Mouse (Mus musculus): ENCODE results near the gene Btbd17. TPM values are rescaled to one million over a fixed set of nuclear protein-coding genes. Genes with fewer than 3 reads are reported as not detected.

The Btbd17 gene
- polyA plus RNA-seq, 1 experiment from 2014 or later = not detected

DNA sequence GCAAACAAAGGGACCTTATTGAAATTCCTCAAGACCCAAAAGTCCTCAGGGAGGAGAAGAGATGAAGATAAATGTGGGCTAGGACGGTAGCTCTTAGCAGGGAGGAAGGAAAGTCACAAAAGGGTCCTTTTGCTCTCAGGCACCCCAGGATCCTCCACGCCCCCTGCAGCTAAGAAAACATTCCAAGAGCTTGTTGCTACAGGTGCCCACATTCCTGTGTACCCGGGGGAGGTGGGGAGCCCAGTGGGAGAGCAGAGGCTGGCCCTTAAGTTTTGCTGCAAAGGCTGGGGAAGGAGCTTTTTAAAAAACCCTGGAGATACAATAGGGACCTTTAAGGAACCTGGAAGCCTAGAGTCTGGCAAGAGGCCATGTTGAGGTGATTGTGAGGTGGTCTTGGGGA, 24.7 kb upstream of the Btbd17 start:
- H3K4me3 ChIP-seq (replicated peaks) = no peak overlapping the region
- H3K4me1 ChIP-seq (replicated peaks) = peaks cover 8% of the 10 kb centered on the region
- ATAC-seq (ENCODE audit: insufficient read depth) = no peak
- no peak overlapping the region for H3K9ac ChIP-seq
- H3K4me2 ChIP-seq = no peak overlapping the region
- no peaks in the 10 kb centered on the region for H3K36me3 ChIP-seq (replicated peaks)
- no peaks in the 10 kb centered on the region for H3K27me3 ChIP-seq
- WGBS (ENCODE audit: insufficient replicate concordance) = 35% methylated on average over 3 of the region's 3 CpGs
- H3K9me3 ChIP-seq (replicated peaks) = no peaks in the 10 kb centered on the region
- H3K27ac ChIP-seq (replicated peaks) = no peak overlapping the region

- no peak for ATAC-seq (ENCODE audit: insufficient read depth)
- 41% methylated on average over 2 of the region's 2 CpGs for WGBS (ENCODE audit: insufficient replicate concordance)
Measured at GRCm38 (mm10) chr11:114819110-114819509, 23.4 kb upstream of the Btbd17 start.

DNA sequence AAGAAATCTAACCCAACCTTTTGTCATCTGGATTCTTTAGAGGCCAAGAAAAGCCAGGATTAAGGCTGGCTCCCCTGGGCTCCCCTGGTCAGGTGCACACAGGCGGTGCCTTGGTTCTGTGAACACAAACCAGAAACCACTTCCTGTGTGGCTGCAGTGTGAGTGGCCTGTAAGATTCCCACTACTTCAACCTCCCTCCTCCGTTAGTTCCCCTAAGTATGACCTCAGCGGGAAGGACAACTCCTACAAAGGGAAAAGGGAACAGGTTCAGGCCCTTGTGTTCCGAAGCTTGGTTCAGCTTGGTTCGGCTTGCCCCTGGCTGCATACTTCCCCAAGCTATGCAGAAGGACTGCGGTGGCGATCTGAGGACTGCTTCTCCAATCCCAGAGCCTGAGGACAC, 22.4 kb upstream of the Btbd17 start:
- Histone ChIP-seq H3K4me3 (replicated peaks) (no peak overlapping the region), H3K4me2 (no peak overlapping the region), H3K27ac (replicated peaks) (no peak overlapping the region), H3K9ac (no peak overlapping the region), H3K9me3 (replicated peaks) (no peaks in the 10 kb centered on the region), H3K4me1 (replicated peaks) (peaks cover 6% of the 10 kb centered on the region), H3K36me3 (replicated peaks) (no peaks in the 10 kb centered on the region), H3K27me3 (no peaks in the 10 kb centered on the region)
- ATAC-seq (ENCODE audit: insufficient read depth) = no peak
- WGBS (ENCODE audit: insufficient replicate concordance) = 43% methylated on average over 7 of the region's 7 CpGs

More at GRCm38 (mm10) chr11:114819110-114819509, 23.4 kb upstream of the Btbd17 start:
- H3K4me3 ChIP-seq (replicated peaks) = no peak overlapping the region
- no peak overlapping the region for H3K4me2 ChIP-seq
- H3K27ac ChIP-seq (replicated peaks) = no peak overlapping the region
- H3K4me1 ChIP-seq (replicated peaks) = peaks cover 8% of the 10 kb centered on the region
- H3K9ac ChIP-seq = no peak overlapping the region
- H3K9me3 ChIP-seq (replicated peaks) = no peaks in the 10 kb centered on the region
- no peaks in the 10 kb centered on the region for H3K27me3 ChIP-seq
- no peaks in the 10 kb centered on the region for H3K36me3 ChIP-seq (replicated peaks)

- H3K4me2 ChIP-seq = no peak overlapping the region
- no peak overlapping the region for H3K4me3 ChIP-seq (replicated peaks)
- 69% methylated on average over 4 of the region's 4 CpGs for WGBS (ENCODE audit: insufficient replicate concordance)
- no peaks in the 10 kb centered on the region for H3K36me3 ChIP-seq (replicated peaks)
- ATAC-seq (ENCODE audit: insufficient read depth) = no peak
- no peak overlapping the region for H3K27ac ChIP-seq (replicated peaks)
- no peaks in the 10 kb centered on the region for H3K9me3 ChIP-seq (replicated peaks)
- no peak overlapping the region for H3K9ac ChIP-seq
- no peaks in the 10 kb centered on the region for H3K27me3 ChIP-seq
- H3K4me1 ChIP-seq (replicated peaks) = no peaks in the 10 kb centered on the region; the same call in 1 of the 2 replicates
Measured at GRCm38 (mm10) chr11:114816934-114817333, 21.2 kb upstream of the Btbd17 start.

- Histone ChIP-seq H3K27me3 (no peaks in the 10 kb centered on the region), H3K36me3 (replicated peaks) (no peaks in the 10 kb centered on the region), H3K4me1 (replicated peaks) (no peaks in the 10 kb centered on the region; the same call in 1 of the 2 replicates), H3K9me3 (replicated peaks) (no peaks in the 10 kb centered on the region), H3K4me2 (no peak overlapping the region), H3K4me3 (replicated peaks) (no peak overlapping the region), H3K9ac (no peak overlapping the region), H3K27ac (replicated peaks) (no peak overlapping the region)
- ATAC-seq (ENCODE audit: insufficient read depth) = no peak
- 64% methylated on average over 11 of the region's 11 CpGs for WGBS (ENCODE audit: insufficient replicate concordance)
Measured at GRCm38 (mm10) chr11:114814873-114815592, 19.3 kb upstream of the Btbd17 start.

GRCm38 (mm10) chr11:114812731-114813240, 17.0 kb upstream of the Btbd17 start:
- ATAC-seq (ENCODE audit: insufficient read depth) = no peak; the same call in 1 of the 2 replicates
- no peaks in the 10 kb centered on the region for H3K9me3 ChIP-seq (replicated peaks)
- H3K4me3 ChIP-seq (replicated peaks) = no peak overlapping the region
- no peak overlapping the region for H3K9ac ChIP-seq
- H3K27me3 ChIP-seq = no peaks in the 10 kb centered on the region
- H3K36me3 ChIP-seq (replicated peaks) = no peaks in the 10 kb centered on the region
- peaks cover under 1% of the 10 kb centered on the region for H3K4me1 ChIP-seq (replicated peaks)
- H3K27ac ChIP-seq (replicated peaks) = no peak overlapping the region
- H3K4me2 ChIP-seq = no peak overlapping the region
- WGBS (ENCODE audit: insufficient replicate concordance) = 14% methylated on average over 6 of the region's 6 CpGs

DNA sequence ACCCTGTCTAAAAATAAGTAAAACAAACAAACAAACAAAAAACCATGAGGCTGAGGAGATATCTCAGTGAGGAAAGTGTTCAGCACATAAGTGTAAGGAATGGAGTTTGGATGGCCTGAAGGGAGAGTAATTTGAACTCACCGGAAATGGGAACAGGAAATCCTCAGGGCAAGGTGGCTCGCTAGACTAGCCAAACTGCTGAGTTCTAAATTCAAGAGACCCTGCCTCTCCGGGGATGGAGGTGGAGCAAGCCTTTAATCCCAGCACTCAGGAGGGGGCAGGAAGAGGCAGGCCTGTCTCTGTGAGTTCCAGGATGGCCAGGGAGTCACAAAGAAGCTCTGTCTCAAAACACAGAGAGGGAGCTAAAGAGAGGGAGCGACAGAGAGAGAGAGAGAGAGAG, 14.6 kb upstream of the Btbd17 start:
- no peaks in the 10 kb centered on the region for H3K36me3 ChIP-seq (replicated peaks)
- no peaks in the 10 kb centered on the region for H3K27me3 ChIP-seq
- H3K9me3 ChIP-seq (replicated peaks) = no peaks in the 10 kb centered on the region
- WGBS (ENCODE audit: insufficient replicate concordance) = 11% methylated on average over 4 of the region's 4 CpGs
- no peak overlapping the region for H3K4me3 ChIP-seq (replicated peaks)
- ATAC-seq (ENCODE audit: insufficient read depth) = no peak
- H3K9ac ChIP-seq = no peak overlapping the region
- no peak overlapping the region for H3K4me2 ChIP-seq
- H3K4me1 ChIP-seq (replicated peaks) = peaks cover 9% of the 10 kb centered on the region
- H3K27ac ChIP-seq (replicated peaks) = no peak overlapping the region

DNA sequence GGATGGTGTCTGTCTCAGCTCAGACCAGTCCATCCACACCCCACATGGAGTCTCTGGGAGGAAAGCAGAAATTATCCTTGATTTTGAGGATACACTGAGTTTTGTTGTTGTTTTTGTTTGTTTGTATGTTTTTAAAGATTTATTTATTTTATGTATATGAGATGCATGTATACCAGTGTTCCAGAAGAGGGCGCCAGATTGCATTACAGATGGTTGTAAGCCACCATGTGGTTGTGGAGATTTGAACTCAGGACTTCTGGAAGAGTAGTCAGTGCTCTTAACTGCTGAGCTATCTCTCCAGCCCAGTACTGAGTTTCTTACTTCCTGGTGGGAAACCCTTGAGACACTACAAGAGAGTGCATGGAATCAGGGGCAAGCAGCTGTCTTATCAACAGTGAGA, 13.6 kb upstream of the Btbd17 start:
- H3K9me3 ChIP-seq (replicated peaks) = no peaks in the 10 kb centered on the region
- no peak overlapping the region for H3K4me3 ChIP-seq (replicated peaks)
- no peak overlapping the region for H3K27ac ChIP-seq (replicated peaks)
- H3K4me2 ChIP-seq = no peak overlapping the region
- H3K27me3 ChIP-seq = no peaks in the 10 kb centered on the region
- H3K36me3 ChIP-seq (replicated peaks) = no peaks in the 10 kb centered on the region
- H3K9ac ChIP-seq = no peak overlapping the region
- ATAC-seq (ENCODE audit: insufficient read depth) = no peak
- 45% methylated on average over 1 of the region's 1 CpGs for WGBS (ENCODE audit: insufficient replicate concordance)
- peaks cover 9% of the 10 kb centered on the region for H3K4me1 ChIP-seq (replicated peaks)

GRCm38 (mm10) chr11:114807686-114808427, 12.1 kb upstream of the Btbd17 start:
- ATAC-seq (ENCODE audit: insufficient read depth) = no peak
- 31% methylated on average over 14 of the region's 14 CpGs for WGBS (ENCODE audit: insufficient replicate concordance)
- Histone ChIP-seq H3K4me3 (replicated peaks) (no peak overlapping the region), H3K4me2 (no peak overlapping the region), H3K9me3 (replicated peaks) (no peaks in the 10 kb centered on the region), H3K27me3 (no peaks in the 10 kb centered on the region), H3K27ac (replicated peaks) (no peak overlapping the region), H3K4me1 (replicated peaks) (peaks cover 9% of the 10 kb centered on the region), H3K36me3 (replicated peaks) (no peaks in the 10 kb centered on the region), H3K9ac (no peak overlapping the region)

DNA sequence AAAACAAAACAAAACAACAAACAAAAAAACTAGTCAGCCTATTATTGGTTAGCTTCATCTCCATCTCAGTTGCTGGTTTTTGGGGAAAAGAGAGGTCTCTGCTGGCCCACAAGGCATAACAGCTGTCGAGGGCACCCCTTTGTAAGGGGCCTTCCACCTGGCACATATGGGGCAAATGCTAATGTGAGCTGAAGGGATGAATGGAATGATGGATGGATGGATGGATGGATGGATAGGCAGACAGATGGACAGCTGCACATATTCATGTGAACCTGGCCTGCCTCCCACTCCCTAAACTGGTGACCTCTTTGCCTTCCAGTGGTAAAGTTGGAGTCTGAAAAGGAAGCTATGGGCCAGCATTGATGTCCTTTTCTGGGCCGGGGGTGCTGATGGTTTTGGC, 11.3 kb upstream of the Btbd17 start:
- H3K4me1 ChIP-seq (replicated peaks) = peaks cover 9% of the 10 kb centered on the region
- no peak overlapping the region for H3K27ac ChIP-seq (replicated peaks)
- WGBS (ENCODE audit: insufficient replicate concordance) = 54% methylated on average over 2 of the region's 2 CpGs
- ATAC-seq (ENCODE audit: insufficient read depth) = no peak
- H3K4me3 ChIP-seq (replicated peaks) = no peak overlapping the region
- no peaks in the 10 kb centered on the region for H3K36me3 ChIP-seq (replicated peaks)
- no peak overlapping the region for H3K4me2 ChIP-seq
- H3K27me3 ChIP-seq = no peaks in the 10 kb centered on the region
- H3K9ac ChIP-seq = no peak overlapping the region
- no peaks in the 10 kb centered on the region for H3K9me3 ChIP-seq (replicated peaks)

- H3K4me2 ChIP-seq = no peak overlapping the region
- no peak overlapping the region for H3K9ac ChIP-seq
- no peak overlapping the region for H3K4me3 ChIP-seq (replicated peaks)
- H3K27ac ChIP-seq (replicated peaks) = no peak overlapping the region
- H3K27me3 ChIP-seq = no peaks in the 10 kb centered on the region
- no peaks in the 10 kb centered on the region for H3K36me3 ChIP-seq (replicated peaks)
- H3K4me1 ChIP-seq (replicated peaks) = peaks cover 9% of the 10 kb centered on the region
- no peak for ATAC-seq (ENCODE audit: insufficient read depth)
- WGBS (ENCODE audit: insufficient replicate concordance) = 43% methylated on average over 8 of the region's 8 CpGs
- no peaks in the 10 kb centered on the region for H3K9me3 ChIP-seq (replicated peaks)
Measured at GRCm38 (mm10) chr11:114803990-114804389, 8.2 kb upstream of the Btbd17 start.

Data from liver, embryonic 15.5 days (tissue).